Mouse (Mus musculus): ENCODE data around the gene Rapgef5.

The Rapgef5 gene

GRCm38 (mm10) chr12:117516179-117516578 lies at the start of gene Rapgef5:
Gene Rapgef5, plus strand, starts transcription at chr12:117516479.
- DNase-seq (ENCODE audit: low read depth, low spot score): no peak

- DNase-seq (ENCODE audit: low read depth, low spot score): no peak
These were observed 48.0 kb upstream of the Rapgef5 start for GRCm38 (mm10) chr12:117468329-117468728.

- no peak for DNase-seq (ENCODE audit: low read depth, low spot score)
These were observed 37.3 kb upstream of the Rapgef5 start for GRCm38 (mm10) chr12:117479014-117479413.

GRCm38 (mm10) chr12:117479680-117480079 lies 36.6 kb upstream of the Rapgef5 start:
- no peak for DNase-seq (ENCODE audit: low read depth, low spot score)

- DNase-seq (ENCODE audit: low read depth, low spot score): no peak
These were observed 35.3 kb upstream of the Rapgef5 start for GRCm38 (mm10) chr12:117480958-117481357.

GRCm38 (mm10) chr12:117482665-117483064 lies 33.6 kb upstream of the Rapgef5 start:
- DNase-seq (ENCODE audit: low read depth, low spot score): no peak

- DNase-seq (ENCODE audit: low read depth, low spot score): no peak
These were observed 29.9 kb upstream of the Rapgef5 start for GRCm38 (mm10) chr12:117486118-117487057.

- DNase-seq (ENCODE audit: low read depth, low spot score): no peak
These were observed 19.6 kb upstream of the Rapgef5 start for GRCm38 (mm10) chr12:117496501-117497176.

GRCm38 (mm10) chr12:117497361-117497760 lies 18.9 kb upstream of the Rapgef5 start:
- DNase-seq (ENCODE audit: low read depth, low spot score): no peak

GRCm38 (mm10) chr12:117499242-117499641 lies 17.0 kb upstream of the Rapgef5 start:
- no peak for DNase-seq (ENCODE audit: low read depth, low spot score)

GRCm38 (mm10) chr12:117501180-117501579 lies 15.1 kb upstream of the Rapgef5 start:
- no peak for DNase-seq (ENCODE audit: low read depth, low spot score)

- DNase-seq (ENCODE audit: low read depth, low spot score): no peak
These were observed 13.4 kb upstream of the Rapgef5 start for GRCm38 (mm10) chr12:117502834-117503233.

- no peak for DNase-seq (ENCODE audit: low read depth, low spot score)
These were observed 11.1 kb upstream of the Rapgef5 start for GRCm38 (mm10) chr12:117505163-117505562.

- no peak for DNase-seq (ENCODE audit: low read depth, low spot score)
These were observed 8.5 kb upstream of the Rapgef5 start for GRCm38 (mm10) chr12:117507772-117508171.

- DNase-seq (ENCODE audit: low read depth, low spot score): no peak
These were observed 6.4 kb upstream of the Rapgef5 start for GRCm38 (mm10) chr12:117509919-117510318.

GRCm38 (mm10) chr12:117512468-117512867 lies 3.8 kb upstream of the Rapgef5 start:
- DNase-seq (ENCODE audit: low read depth, low spot score): no peak

GRCm38 (mm10) chr12:117513150-117513932 lies 2.9 kb upstream of the Rapgef5 start:
- no peak for DNase-seq (ENCODE audit: low read depth, low spot score)

- no peak for DNase-seq (ENCODE audit: low read depth, low spot score)
These were observed 1.1 kb downstream of the Rapgef5 start for GRCm38 (mm10) chr12:117517275-117517936.

- no peak for DNase-seq (ENCODE audit: low read depth, low spot score)
These were observed 8.2 kb downstream of the Rapgef5 start for GRCm38 (mm10) chr12:117524311-117525013.

GRCm38 (mm10) chr12:117527889-117528288 lies 11.6 kb downstream of the Rapgef5 start:
- DNase-seq (ENCODE audit: low read depth, low spot score): no peak

All from c-Kit-negative CD71-positive TER-119-positive erythroid progenitor cells, embryonic 14.5 days (primary cell).